Mouse (Mus musculus): Measurements from ENCODE around the gene Dgcr6.

Gene Dgcr6

DNA sequence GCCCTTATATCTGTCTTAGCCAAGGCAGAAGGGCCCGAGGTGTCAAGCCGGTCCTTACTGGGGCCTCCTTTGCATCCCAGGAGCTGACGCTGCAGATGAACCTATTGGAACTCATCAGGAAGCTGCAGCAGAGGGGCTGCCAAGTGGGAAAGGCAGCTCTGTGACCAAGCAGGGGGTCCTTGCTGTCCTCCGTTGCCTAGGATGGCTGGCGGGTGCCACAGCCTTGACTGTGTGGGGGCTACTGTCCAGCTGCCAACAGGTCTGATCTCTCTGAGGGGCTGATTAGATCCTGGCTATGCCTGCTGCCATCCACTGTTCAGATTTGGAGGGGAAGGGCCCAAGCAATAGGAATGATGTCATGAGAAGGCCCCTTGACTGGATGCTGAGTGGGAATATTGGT lies 18.1 kb downstream of the Dgcr6 start:
- DNase-seq (ENCODE audit: low spot score): no peak

DNA sequence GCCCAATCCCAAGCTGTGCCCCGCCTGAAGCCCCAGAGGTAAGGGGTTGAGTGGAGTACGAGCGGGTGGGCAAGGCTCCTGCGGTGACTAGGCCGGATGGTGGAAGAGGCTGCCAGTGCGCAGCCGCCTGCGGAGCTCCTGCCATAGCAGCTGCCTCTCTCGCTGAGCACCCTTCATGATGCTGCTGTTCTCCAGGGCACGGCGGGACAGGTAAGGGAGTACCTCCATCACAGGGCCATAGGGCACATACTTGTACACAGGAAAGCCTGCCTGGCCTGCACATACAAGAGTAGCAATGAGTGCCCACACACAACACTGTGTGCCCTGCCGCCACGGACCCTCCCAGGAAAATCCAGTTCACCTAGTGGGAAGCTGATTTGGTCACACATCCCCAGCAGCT lies 19.4 kb downstream of the Dgcr6 start:
- no peak for DNase-seq (ENCODE audit: low spot score)

DNA sequence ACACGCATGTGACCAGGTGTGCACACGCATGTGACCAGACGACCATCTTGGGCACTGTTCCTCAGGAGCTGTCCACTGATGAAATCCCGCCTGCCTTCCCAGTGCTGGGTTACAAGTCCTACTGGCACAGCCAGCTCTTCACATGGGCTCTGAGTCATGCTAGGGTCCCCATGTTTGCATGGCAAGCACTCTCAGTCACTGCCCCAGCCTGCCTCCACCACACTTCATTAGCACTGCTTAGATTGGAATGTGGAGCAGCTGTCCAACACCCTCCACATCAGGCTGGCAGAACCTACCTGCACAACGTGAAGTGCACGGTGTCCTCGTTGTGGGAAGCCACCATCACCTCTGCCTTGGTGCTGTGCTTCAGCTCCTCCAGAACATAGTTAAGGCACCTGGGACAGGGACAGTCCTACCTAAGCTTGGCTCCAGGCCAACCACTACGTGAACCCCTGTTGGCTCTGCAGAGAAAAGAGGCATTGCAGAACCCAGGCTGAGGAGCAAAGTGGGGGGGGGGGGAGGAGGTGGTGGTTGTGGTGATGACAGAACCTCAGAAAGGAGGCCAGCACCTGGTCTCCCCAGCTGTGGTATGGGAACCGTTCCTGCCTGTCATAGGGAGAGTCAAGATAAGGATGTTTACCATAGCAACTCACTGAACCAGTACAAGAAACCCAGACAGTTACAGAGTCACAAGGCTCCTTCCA lies 20.8 kb downstream of the Dgcr6 start:
- DNase-seq (ENCODE audit: low spot score): no peak

DNA sequence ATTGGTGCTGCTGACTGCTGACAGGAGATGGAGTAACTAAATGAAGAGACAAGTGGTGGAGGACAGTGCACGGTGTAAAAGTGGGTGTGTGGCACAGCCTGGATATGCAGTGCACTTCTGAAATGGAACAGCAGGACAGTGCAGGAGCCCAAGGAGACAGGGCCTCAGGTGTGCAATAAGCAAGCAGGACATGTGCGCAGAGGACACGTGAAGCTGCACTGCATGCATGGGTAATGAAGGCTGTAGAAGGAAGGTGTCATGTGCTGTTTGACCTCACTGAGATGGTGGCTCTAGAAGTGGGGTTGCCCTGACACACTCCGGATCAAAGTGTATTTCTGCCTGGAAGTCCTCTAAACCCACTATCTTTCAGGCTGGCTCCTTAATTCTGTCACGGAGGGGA lies 22.0 kb downstream of the Dgcr6 start:
- no peak for DNase-seq (ENCODE audit: low spot score)

DNA sequence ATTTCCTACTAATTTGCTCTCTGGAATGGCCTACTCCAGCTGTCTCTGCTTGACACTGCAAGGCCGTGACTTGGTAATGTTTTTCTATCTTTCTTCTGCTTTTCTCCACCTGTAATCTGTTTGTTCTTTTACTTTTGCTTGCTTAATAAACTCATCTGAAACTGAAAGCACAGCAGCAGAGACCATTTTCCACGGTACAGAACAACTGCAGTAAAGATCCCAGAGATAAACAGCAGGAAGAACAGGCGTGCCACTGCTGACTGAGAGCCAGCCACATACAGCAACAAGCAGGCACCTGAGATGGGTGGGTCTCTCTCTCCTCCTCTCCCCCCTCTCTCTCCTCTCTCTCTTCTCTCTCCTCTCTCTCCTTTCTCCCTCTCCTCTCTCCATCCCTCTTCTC lies 22.5 kb downstream of the Dgcr6 start:
- no peak for DNase-seq (ENCODE audit: low spot score)

DNA sequence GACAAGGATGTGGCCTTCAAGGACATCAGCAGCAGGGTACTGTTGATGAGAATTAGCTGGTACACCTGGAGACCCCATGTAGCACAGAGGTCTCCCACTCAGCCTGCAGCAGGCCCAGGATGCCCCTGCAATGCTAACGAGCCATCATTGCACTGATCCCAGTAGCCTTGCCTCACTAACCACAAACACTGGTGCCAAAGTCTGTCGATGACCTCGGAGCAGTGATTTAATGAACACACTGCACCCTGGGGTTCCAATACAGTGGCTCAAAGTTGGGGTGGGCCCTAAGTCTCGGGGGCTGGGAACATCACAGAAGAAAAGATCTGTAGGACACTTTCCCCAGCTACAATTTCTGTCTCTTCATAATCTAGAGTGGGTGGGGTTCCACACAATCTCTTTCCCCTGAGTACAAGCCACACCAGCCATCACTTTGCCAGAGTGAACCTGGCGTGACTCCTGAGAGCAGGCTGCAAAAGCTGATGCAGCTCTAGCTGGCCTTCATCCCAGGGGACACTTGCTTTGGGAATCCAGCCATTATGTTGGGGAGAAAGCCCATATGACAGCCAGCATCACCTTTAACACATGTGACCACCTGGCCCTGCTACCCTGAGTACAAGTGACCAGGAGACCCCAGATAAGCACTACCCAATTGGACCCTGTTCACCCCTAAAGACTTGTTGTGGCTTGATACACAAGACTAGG lies 25.8 kb downstream of the Dgcr6 start:
- DNase-seq (ENCODE audit: low spot score): no peak

DNA sequence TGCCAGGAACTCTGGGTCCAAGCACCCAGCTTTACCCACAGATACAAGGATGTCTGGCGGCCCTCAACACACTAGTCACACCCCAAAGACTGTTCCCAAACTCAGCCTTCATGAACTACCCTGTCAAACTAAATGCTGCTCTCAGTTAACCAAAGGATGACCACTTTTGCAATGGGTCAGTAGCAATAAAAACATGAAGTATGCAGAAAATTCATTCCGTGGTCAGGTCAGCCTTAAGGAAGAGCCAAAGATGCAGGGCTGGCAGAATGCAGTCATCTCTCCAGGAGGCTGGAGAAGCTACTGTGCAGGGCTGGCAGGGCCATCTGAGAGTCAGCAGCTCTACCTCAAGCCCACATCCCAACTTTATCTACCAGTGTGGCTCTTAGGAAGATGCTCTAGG lies 26.6 kb downstream of the Dgcr6 start:
- DNase-seq (ENCODE audit: low spot score): no peak

DNA sequence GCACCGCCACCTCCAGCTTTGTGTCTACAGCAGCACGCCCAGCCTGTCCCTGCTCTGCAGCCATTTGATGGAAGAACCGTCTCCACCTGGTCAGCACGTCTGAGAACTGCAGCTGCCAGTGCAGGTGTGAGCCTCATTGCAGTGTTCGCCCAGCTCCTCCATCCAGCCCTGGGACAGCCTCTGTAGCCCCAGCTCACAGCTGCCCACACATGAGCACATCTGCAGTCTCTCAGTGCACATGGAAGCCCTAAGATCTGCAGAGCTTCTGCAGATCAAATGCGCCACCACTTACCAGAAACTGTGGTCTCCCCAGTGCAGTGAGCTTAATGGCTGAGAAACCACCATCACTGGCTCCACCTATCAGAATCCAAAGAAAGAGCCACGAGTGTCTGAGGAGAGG lies 27.5 kb downstream of the Dgcr6 start:
- DNase-seq (ENCODE audit: low spot score): no peak

DNA sequence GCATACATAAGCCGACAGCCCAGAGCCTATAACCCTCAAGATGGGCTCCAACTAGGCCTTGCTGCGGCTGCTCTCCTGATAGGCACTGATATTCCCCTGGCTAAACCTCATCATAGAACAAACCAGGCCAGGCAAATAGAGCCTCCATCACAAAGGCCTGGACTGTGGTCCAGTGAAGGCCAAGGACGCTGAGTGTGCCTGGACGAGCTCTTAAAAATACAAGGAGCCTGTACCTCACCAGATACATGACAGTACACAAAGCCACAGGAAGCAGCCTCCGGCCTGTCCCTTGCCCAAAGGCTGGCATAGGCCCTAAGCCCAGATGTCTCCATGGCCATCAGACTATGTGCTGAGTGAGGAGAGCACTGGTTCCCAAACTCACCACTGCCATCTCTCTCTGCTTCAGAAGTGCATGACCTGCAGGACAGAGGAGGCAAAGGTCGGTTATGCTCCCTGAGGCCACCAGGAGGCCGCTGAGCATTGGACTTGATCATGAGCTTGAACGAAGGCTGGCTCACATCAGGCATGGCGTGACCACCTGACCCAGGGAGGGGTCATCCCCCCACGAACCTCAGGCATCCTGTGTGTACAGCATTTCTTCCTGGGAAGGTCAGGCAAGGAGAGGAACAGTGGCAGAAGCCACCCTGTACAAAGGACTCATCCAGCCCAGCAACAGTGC lies 28.6 kb downstream of the Dgcr6 start:
- no peak for DNase-seq (ENCODE audit: low spot score)

DNA sequence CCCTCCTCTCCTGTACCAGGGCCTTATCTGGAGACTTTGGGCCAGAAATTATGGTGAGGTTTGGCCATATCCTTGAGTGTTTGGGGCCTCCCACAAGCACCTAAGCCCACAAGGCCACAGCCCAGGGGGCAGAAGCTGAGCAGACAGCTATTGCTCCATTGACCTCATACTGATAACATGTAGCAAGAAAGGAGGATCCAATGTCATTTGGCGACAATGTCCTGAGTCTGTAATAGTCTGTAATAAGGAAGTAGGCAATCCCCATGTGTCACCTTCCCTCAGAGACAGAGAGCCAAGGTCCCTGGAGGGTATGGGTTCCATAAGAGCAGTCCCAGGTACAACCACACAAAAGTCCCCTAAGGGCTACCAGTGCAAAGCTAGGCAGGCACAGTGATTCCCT lies 29.6 kb downstream of the Dgcr6 start:
- DNase-seq (ENCODE audit: low spot score): no peak

DNA sequence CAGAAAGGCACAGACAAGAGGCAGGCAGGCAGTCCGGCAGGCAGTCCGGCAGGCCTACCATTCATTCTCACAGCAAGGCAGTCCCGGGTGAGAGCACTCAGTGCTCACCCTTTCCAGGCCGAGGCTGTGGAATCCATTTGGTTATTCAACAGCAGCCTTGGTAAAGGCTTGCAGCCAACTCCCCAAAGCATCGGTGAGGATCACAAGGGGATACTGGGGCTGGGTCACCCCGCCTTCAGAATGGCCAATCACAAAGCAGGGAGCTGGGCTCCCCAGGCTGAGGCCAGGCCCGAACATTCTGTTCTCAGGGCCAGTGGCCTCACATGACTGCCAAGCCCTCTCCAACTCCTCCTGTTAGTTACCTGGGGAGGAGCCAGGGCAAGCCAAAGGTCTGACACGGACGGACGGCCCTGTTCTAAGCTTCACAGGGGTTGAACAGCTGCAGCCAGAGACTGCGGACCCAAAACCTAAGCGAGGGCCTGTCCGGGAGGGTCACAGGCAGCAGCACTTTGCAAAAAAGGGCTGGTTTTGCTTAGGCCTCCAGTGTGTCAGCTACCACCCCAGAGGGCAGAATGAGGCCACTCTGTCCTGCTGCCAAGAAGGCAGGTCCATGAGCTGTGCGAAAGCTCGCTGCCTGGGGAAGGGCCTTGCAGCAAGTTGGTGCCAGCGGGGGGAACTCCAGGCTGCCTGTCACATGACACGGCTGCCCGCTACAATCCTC lies 30.7 kb downstream of the Dgcr6 start:
- no peak for DNase-seq (ENCODE audit: low spot score)

DNA sequence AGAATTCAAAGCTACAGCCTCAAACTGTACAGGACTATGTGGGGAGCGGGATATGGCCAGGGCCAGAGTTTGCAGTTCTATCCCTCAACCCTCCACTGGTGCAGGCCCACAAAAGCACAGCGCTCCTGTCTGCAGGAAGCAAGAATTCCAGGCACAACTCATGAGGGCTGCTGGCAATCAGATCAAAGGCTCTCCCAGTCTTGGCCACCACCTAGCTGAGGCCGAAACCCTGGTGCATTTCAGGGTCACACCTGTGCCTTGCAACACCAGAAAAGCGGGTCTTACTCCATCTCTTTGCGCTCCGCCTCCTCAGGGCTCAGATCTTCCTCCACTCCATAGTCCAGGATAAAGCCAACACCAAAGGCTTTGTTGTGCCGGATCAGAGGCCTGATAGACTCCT lies 31.6 kb downstream of the Dgcr6 start:
- DNase-seq (ENCODE audit: low spot score): no peak

DNA sequence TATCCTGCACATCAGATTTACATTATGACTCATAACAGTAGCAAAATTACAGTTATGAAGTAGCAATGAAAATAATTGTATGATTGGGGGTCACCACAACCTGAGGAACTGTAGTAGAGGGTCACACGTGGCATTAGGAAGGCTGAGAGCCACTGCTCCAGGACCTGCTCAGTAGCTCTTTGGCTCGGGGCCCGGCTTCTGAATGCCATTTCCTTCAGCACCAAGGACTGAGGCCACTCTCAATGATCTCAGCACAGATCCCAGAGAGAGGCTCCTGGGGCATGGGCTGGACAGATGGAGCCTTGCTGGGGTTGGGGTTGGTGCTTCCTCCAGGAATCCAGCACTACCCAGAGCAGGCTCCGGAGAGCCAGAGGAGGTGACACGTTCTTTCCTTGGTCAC lies 34.4 kb downstream of the Dgcr6 start:
- no peak for DNase-seq (ENCODE audit: low spot score)

DNA sequence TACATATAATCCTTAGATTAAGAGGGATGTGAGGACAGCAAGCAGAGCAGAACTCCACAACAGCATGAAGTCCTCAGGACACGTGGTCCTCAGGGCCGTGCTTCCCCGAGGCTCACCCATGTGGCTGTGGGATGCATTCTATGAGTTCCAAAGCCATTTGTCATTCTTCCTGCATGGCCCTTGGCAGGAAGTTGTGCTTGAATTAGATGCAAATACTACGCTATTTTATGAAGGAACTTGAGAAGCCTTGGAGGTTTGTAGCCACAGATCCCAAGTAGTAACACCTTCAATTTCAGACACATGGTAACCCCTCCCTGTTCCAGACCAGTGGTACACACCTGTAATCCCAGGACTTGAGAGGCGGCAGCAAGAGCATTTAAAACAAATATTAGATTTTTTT lies 43.7 kb downstream of the Dgcr6 start:
- DNase-seq (ENCODE audit: low spot score): no peak

DNA sequence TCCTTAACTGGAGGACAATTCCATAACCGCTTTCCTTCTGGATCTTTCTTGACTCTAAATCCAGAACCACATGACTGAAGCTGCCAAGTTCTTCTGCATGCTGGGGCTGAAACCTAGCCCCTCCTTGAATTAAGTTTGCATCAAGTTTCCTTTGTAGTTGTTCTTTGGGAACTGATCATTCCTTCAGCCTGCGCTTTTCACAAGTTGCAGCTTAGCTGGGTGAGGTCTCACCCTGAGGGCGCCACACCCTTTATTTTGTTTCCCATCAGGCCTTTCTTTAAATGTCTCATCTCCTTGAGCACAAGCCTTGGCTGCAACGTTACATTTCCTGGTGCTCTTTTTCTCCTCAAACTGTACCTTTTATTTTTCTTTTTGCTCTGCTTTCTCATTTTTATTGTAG lies 50.2 kb downstream of the Dgcr6 start:
- DNase-seq (ENCODE audit: low spot score): no peak

DNA sequence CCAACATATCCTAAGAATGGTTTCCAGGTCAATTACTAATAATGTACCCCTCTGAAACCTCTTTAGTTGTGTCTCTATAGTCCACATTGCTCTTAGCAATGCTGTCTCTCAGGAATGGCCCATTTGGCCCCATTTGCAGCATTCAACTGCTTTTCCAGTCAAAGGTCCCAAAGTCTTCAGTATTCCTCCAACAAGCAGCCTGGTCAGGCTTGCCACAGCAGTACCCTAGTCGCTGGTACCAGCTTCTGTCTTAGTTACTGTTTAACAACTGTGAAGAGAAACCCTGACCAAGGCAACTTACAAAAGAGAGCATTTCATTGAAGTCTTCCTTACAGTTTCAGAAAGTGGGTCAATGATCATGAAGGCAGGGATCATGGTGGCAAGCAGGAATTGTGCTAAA lies 50.7 kb downstream of the Dgcr6 start:
- DNase-seq (ENCODE audit: low spot score): no peak

DNA sequence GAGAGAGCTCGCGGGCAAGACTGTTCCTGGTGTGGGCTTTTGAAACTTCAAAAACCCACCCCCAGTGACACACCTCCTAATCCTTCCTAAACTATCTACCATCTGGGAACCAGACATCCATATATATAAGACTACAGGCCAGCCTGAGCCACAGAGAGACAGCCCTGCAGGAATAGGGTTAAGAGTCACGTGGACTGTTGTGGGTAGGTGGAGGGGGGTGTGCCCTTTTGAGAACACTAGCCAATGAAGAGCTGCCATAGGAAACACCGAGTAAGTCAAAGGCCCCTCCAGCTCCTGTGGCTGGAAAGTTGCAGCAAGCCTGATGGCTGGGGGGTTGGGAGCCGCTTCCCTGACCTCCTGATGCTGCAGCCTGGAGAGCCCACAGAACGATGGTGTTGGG lies 51.1 kb downstream of the Dgcr6 start:
- DNase-seq (ENCODE audit: low spot score): no peak

DNA sequence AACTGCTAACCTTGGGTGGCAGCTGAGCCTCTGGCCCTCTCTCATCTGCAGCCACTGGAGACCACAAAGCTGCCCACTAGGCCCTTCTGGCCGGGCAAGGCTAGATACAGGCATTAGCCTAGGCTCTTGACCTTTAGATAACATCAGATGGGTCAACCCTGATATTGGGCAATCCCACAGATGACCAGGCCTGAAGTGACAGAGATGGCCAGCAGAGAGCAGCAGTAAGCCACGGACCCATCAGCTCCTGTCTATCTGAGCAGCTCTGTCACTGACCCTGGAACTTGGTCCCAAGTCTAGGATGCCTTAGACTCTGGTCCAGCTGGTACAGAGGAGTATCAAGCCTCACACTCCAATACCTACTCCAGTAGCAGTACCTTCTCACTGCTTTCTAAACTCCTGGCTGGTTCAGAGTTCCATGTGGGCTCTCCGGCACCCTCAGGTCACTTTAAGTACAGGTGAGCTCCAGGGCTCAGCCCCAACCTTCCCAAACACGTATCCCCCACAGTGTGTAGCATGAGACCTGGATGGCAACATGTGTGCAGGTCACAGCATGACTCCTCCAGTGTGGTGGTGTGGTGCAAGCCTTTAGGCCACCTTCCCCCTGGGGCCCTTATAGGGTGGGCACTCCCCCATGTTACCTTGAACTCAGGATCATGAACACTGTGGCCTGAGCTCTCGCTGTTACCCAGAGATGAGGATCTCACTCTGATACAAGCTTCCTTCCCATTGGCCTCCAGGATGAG lies 55.7 kb downstream of the Dgcr6 start:
- DNase-seq (ENCODE audit: low spot score): peak; percentile 52

DNA sequence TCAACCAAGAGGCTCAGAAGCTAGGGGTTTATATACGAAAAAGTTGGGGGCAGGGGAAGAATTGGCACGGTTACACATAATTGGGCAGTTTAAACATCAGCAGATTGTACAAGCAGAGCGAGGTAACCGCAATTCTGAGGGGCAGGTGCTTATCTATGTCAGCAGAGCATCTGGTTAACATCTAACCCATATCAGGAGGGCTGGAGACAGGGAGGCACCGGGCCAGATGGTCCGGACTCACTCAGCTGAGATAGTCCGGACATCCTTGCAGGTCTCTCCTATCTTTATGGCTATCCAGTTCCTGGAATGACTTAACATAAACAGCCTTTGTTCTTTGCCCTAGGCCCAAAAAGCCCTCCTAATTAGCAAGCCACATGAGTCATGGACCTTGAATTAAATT lies 58.4 kb downstream of the Dgcr6 start:
- DNase-seq (ENCODE audit: low spot score): no peak

DNA sequence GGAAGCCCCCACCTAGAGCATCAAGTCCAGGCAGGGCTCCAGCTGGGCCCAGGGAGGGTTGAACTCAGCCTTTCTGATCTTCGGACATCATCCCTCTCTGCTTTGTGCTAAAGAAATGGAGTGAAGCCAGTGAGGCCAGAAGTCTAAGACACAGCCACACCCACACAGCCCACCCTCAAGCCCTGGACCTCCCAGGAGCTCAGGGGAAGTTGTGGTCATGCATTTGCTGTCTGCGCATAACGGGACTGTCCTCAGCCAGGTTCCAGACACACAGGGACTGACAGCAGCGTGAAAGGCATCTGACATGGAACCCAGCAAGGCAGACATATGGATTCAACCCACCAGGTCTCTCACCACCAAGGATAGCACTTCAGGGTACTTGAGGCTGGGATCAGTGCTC lies 63.8 kb downstream of the Dgcr6 start:
- DNase-seq (ENCODE audit: low spot score): no peak

DNA sequence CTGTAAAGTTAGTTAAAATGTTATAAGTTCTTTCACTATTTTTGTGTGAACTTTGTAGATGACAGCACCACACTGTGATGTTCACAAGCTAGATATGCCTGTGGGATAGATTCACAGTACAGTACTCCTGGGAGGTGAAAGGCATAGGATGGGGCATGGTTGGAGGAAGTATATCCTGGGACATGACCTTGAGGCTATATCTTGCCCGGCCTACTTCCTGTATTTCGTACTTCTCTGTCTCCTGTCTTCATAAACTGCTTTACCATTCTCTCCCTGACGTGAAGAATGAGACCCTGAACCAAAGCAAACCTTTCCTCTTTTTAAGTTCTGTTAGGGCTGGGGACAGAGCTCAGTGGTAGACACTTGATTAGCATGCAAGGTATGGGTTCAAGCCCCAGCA lies 65.6 kb downstream of the Dgcr6 start:
- no peak for DNase-seq (ENCODE audit: low spot score)
